Mouse (Mus musculus) embryonic facial prominence, embryonic 14.5 days (tissue): ENCODE results near the gene Vti1a. TPM values are rescaled to one million over a fixed set of nuclear protein-coding genes. Genes with fewer than 3 reads are reported as not detected.

ENCODE experiments used
- ATAC-seq: fragments of 200-750 bp; cut with Nextera tagmentation; 2 replicates; pipeline ENCODE4 v1.8.0; 2017; ENCODE audit warnings: low read depth, moderate number of reproducible peaks, moderate TSS enrichment
- DNase-seq: peaks from one replicate; pipeline ENCODE4 v3.0.0-alpha.2; 2015; ENCODE audit warnings: low spot score
- H3K27ac ChIP-seq: fragments of 300-500 bp; sonication (generic); replicated peaks from 2 replicates; pipeline ENCODE4 v1.5.1; 2014; ENCODE audit warnings: low read depth, mild to moderate bottlenecking, low read length, moderate library complexity
- H3K27me3 ChIP-seq: fragments of 300-500 bp; sonication (generic); replicated peaks from 2 replicates; pipeline ENCODE4 v1.6.1; 2014; ENCODE audit warnings: low read length; ENCODE audit not compliant: control insufficient read depth, insufficient read depth
- H3K36me3 ChIP-seq: fragments of 300-500 bp; sonication (generic); 2 replicates; pipeline ENCODE4 v1.6.1; 2014; ENCODE audit warnings: low read length, mixed read lengths; ENCODE audit not compliant: control insufficient read depth, insufficient read depth
- H3K4me1 ChIP-seq: fragments of 300-500 bp; sonication (generic); 2 replicates; pipeline ENCODE4 v1.6.1; 2014; ENCODE audit warnings: antibody characterized with exemption, low read length; ENCODE audit not compliant: control insufficient read depth, insufficient read depth
- H3K4me2 ChIP-seq: fragments of 300-500 bp; sonication (generic); 2 replicates; pipeline ENCODE4 v1.6.1; 2014; ENCODE audit warnings: low read depth, mild to moderate bottlenecking, low read length, moderate library complexity, mixed read lengths
- H3K4me3 ChIP-seq: fragments of 300-500 bp; sonication (generic); 2 replicates; pipeline ENCODE4 v1.5.1; 2014; ENCODE audit warnings: low read depth, mild to moderate bottlenecking, low read length
- H3K9ac ChIP-seq: fragments of 300-500 bp; sonication (generic); 2 replicates; pipeline ENCODE4 v1.6.1; 2014; ENCODE audit warnings: low read depth, mild to moderate bottlenecking, low read length, moderate library complexity, mixed read lengths
- H3K9me3 ChIP-seq: fragments of 300-500 bp; sonication (generic); 2 replicates; pipeline ENCODE4 v1.6.1; 2016; ENCODE audit warnings: low read length; ENCODE audit not compliant: control insufficient read depth
- WGBS: fragments of 180-500 bp; shearing (Covaris S2); extraction: QIAGEN DNeasy Blood & Tissue Kit; methylation state at CpG from one replicate; pipeline ENCODE4 v1.1.7; 2014; 5-methylcytosine and 5-hydroxymethylcytosine counted together
- polyA plus RNA-seq: library from polyadenylated mRNA; unstranded; fragments of >200 nt; fragmentation: Nextera tagmentation; extraction: Ambion mirVana; gene quantifications from 2 replicates; pipeline ENCODE4 v1.2.1, GENCODE M21; 2014

The Vti1a gene
- polyA plus RNA-seq, 1 experiment from 2014 or later: 17.0 TPM

- Histone ChIP-seq H3K27ac (no peak overlapping the region), H3K36me3 (no peaks in the 10 kb centered on the region), H3K27me3 (no peaks in the 10 kb centered on the region), H3K9me3 (no peaks in the 10 kb centered on the region), H3K4me1 (peaks cover 35% of the 10 kb centered on the region), H3K4me2 (no peak overlapping the region), H3K4me3 (no peak overlapping the region), H3K9ac (no peak overlapping the region)
- DNase-seq (peak; percentile 75), ATAC-seq (no peak)
- WGBS: 52% methylated on average over 11 of the region's 11 CpGs
Measured at GRCm38 (mm10) chr19:55560088-55560682, 244.1 kb downstream of the Vti1a start.

GRCm38 (mm10) chr19:55561469-55561868 is 245.4 kb downstream of the Vti1a start:
- Histone ChIP-seq H3K9me3 (no peaks in the 10 kb centered on the region), H3K27ac (no peak overlapping the region), H3K9ac (no peak overlapping the region), H3K36me3 (no peaks in the 10 kb centered on the region), H3K27me3 (no peaks in the 10 kb centered on the region), H3K4me1 (peaks cover 24% of the 10 kb centered on the region), H3K4me2 (no peak overlapping the region), H3K4me3 (no peak overlapping the region)
- no peak for DNase-seq
- ATAC-seq: no peak
- WGBS: 88% methylated on average over 10 of the region's 10 CpGs

DNA sequence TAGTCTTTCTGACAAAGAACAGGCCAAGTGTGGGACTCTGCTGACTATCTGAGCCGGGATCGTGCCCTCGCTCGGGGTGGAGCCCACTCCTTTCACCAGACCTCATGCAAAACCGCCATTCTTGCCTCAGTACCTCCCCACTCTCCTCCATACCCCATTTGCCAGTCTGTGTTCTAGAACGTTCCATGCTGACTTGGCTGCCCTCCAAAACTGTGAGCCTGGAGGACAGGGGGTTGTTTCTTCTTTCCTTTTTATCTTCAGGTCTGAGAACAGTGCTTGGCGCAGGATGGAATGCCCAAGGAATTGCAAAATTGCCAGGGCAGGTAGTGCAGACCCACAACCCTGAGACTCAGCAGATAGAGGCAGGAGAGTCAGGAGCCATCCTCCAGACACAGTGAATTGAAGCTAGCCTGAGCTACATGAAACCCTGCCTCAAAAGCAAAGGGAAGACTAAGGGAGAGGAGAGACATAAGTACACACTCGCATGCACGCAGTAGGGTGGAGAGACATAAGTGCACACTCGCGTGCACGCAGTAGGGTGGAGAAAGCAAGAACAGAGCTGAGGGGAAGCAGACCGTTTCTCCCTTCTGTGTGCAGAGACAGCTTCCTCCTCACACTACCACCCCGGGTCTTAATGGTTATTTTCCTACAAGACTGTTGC is 246.5 kb downstream of the Vti1a start:
- Histone ChIP-seq H3K4me2 (no peak overlapping the region), H3K27ac (0 out of 2 replicates have a peak overlapping the region, but pooled peaks have one; percentile 22), H3K4me3 (no peak overlapping the region), H3K9ac (no peak overlapping the region), H3K9me3 (no peaks in the 10 kb centered on the region), H3K27me3 (no peaks in the 10 kb centered on the region), H3K4me1 (peaks cover 23% of the 10 kb centered on the region), H3K36me3 (no peaks in the 10 kb centered on the region)
- WGBS: 75% methylated on average over 14 of the region's 14 CpGs
- DNase-seq (no peak), ATAC-seq (peak; percentile 57; the same call in 1 of the 2 replicates)

DNA sequence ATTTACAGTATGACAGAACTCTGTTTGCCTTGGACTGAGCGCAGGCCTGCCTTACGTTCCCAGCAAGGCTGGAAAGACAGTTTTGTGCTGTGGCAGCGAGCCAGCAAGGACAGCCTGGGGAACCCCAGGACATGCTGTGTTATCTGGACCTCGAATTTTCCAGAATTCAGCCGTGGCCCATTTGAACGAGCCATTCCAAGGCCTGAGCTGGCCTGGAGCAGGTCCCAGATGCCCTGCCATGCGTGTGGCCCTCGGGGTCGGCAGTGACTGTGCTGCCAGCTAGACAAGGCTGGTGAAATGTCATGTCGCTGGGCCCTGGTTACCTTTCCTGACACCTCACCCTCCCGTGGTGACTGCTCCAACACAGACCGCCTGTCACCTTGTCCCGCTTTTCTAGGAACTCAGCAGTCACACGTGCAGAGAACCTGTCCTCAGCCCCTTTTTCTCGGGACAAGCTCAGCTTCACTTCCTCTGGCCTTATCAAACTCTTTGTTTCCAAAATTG is 247.1 kb downstream of the Vti1a start:
- 59% methylated on average over 12 of the region's 15 CpGs for WGBS
- no peaks in the 10 kb centered on the region for H3K36me3 ChIP-seq
- no peaks in the 10 kb centered on the region for H3K9me3 ChIP-seq
- ATAC-seq (no peak), DNase-seq (no peak)
- peak overlapping the region; percentile 22 for H3K27ac ChIP-seq
- no peaks in the 10 kb centered on the region for H3K27me3 ChIP-seq
- no peak overlapping the region for H3K9ac ChIP-seq
- no peak overlapping the region for H3K4me3 ChIP-seq
- peaks cover 23% of the 10 kb centered on the region for H3K4me1 ChIP-seq
- H3K4me2 ChIP-seq: no peak overlapping the region

GRCm38 (mm10) chr19:55564104-55564938 is 248.2 kb downstream of the Vti1a start:
- H3K4me3 ChIP-seq: no peak overlapping the region
- 76% methylated on average over 13 of the region's 13 CpGs for WGBS
- no peak overlapping the region for H3K4me2 ChIP-seq
- ATAC-seq: no peak
- no peaks in the 10 kb centered on the region for H3K36me3 ChIP-seq
- no peak overlapping the region for H3K9ac ChIP-seq
- no peak for DNase-seq
- H3K4me1 ChIP-seq: peaks cover 23% of the 10 kb centered on the region
- H3K9me3 ChIP-seq: no peaks in the 10 kb centered on the region
- H3K27me3 ChIP-seq: no peaks in the 10 kb centered on the region
- no peak overlapping the region for H3K27ac ChIP-seq

DNA sequence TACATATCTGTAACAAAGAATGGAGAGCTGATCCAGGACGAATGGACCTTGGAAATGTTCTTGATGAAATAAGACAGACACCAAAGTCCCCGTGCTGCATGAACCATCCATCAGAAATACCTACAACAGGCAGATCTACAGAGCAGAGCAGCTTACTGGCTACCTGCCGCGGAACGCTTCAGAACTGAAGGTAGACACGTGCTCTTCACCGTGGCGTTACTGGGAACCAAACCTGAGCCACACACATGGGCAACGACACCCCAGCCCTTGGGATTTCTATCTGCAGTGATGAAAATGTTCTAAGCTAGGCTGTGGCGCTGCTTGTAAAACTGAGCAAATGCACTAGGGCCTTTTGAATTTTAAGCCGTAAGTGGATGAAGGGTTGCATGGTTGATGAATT is 249.0 kb downstream of the Vti1a start:
- Histone ChIP-seq H3K4me3 (no peak overlapping the region), H3K4me1 (peaks cover 20% of the 10 kb centered on the region), H3K4me2 (no peak overlapping the region), H3K27ac (no peak overlapping the region), H3K36me3 (no peaks in the 10 kb centered on the region), H3K9me3 (no peaks in the 10 kb centered on the region), H3K9ac (no peak overlapping the region), H3K27me3 (no peaks in the 10 kb centered on the region)
- DNase-seq (no peak), ATAC-seq (no peak)
- WGBS: 87% methylated on average over 11 of the region's 11 CpGs

DNA sequence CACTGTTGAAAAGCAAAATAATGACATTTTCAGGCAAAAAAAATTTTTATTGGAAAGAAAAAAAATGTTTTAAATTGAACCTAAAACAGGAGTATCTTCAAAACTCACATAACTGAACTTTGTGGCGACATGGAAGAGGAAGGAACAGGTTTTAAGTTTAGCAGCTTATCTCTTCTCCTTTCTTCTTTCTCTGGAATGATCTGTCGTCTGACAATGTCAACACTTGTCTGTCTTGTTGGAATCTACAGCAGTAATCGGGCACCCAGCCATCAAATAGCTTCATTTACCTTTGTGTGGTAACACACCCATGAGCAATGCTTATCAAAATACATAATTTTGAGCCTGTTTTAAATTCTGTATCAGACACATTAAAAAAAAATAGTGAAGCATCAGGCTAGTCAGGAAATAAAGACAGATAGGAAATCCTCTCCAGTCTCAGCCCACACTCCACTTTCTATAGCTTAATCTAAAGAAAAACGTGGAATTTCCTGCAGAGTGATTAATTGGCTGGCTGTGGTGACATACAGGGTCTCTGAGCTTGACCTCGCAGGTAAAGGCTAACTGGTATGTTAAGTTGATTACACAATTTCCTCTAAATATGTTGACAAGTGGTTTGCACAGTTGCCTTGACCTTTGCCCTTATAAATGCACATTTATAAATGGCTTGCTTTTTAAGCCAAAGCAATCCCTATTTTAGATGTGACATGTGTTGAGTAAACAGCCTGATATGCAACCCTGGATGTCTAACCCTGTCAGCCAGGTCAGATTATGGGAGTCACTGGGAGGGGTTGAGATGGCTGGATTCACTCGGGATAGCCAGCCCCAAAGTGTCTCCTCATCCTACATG is 249.7 kb downstream of the Vti1a start:
- DNase-seq (no peak), ATAC-seq (no peak)
- H3K9ac ChIP-seq: no peak overlapping the region
- no peaks in the 10 kb centered on the region for H3K27me3 ChIP-seq
- H3K4me1 ChIP-seq: peaks cover 20% of the 10 kb centered on the region
- no peaks in the 10 kb centered on the region for H3K36me3 ChIP-seq
- no peak overlapping the region for H3K4me2 ChIP-seq
- H3K9me3 ChIP-seq: no peaks in the 10 kb centered on the region
- H3K4me3 ChIP-seq: no peak overlapping the region
- 43% methylated on average over 6 of the region's 6 CpGs for whole genome bisulfite sequencing
- H3K27ac ChIP-seq: no peak overlapping the region

- Histone ChIP-seq H3K4me3 (no peak overlapping the region), H3K36me3 (no peaks in the 10 kb centered on the region), H3K27me3 (no peaks in the 10 kb centered on the region), H3K4me1 (peaks cover under 1% of the 10 kb centered on the region), H3K9me3 (no peaks in the 10 kb centered on the region), H3K9ac (no peak overlapping the region), H3K27ac (no peak overlapping the region), H3K4me2 (no peak overlapping the region)
- 77% methylated on average over 7 of the region's 7 CpGs for WGBS
- no peak for ATAC-seq
- DNase-seq: no peak
Measured at GRCm38 (mm10) chr19:55569114-55569513, 253.0 kb downstream of the Vti1a start.
